Mouse (Mus musculus): ENCODE results near the gene Fermt3.

- TF ChIP-seq TAL1 (IDR thresholded peaks at IDR 0.05; ENCODE audit: low read length): no peak
- TF ChIP-seq GATA1 (IDR thresholded peaks at IDR 0.05; ENCODE audit: low read length): no peak
These were observed 46.9 kb downstream of the Fermt3 start for GRCm38 (mm10) chr19:6972247-6972917.
